Mouse (Mus musculus) kidney, embryonic 16.5 days (tissue): ENCODE measurements around the gene Fam110a. TPM values are rescaled to one million over a fixed set of nuclear protein-coding genes. Genes with fewer than 3 reads are reported as not detected.

ENCODE experiments used
- ATAC-seq: fragments of 200-750 bp; cut with Nextera tagmentation; 2 replicates; pipeline ENCODE4 v1.8.0; 2017; ENCODE audit warnings: moderate TSS enrichment; ENCODE audit not compliant: low FRiP score, low TSS enrichment
- H3K27ac ChIP-seq: fragments of 300-500 bp; sonication (generic); 2 replicates; pipeline ENCODE4 v1.5.1; 2014; ENCODE audit warnings: low read length
- H3K27me3 ChIP-seq: fragments of 300-500 bp; sonication (generic); 2 replicates; pipeline ENCODE4 v1.6.1; 2014; ENCODE audit warnings: low read length, control low read depth, mixed read lengths; ENCODE audit not compliant: insufficient read depth
- H3K36me3 ChIP-seq: fragments of 300-500 bp; sonication (generic); 2 replicates; pipeline ENCODE4 v1.6.1; 2014; ENCODE audit warnings: low read length, control low read depth, mixed read lengths; ENCODE audit not compliant: insufficient read depth
- H3K4me1 ChIP-seq: fragments of 300-500 bp; sonication (generic); 2 replicates; pipeline ENCODE4 v1.6.1; 2014; ENCODE audit warnings: low read length, control low read depth, mixed read lengths; ENCODE audit not compliant: insufficient read depth
- H3K4me2 ChIP-seq: fragments of 300-500 bp; sonication (generic); replicated peaks from 2 replicates; pipeline ENCODE4 v1.6.1; 2014; ENCODE audit warnings: low read depth, low read length
- H3K4me3 ChIP-seq: fragments of 300-500 bp; sonication (generic); 2 replicates; pipeline ENCODE4 v1.5.1; 2014; ENCODE audit warnings: mild to moderate bottlenecking, low read length
- H3K9ac ChIP-seq: fragments of 300-500 bp; sonication (generic); replicated peaks from 2 replicates; pipeline ENCODE4 v1.6.1; 2014; ENCODE audit warnings: low read length
- H3K9me3 ChIP-seq: fragments of 300-500 bp; sonication (generic); 2 replicates; pipeline ENCODE4 v1.6.1; 2016; ENCODE audit warnings: low read length, control low read depth
- WGBS: fragments of 180-500 bp; shearing (Covaris S2); extraction: QIAGEN DNeasy Blood & Tissue Kit; methylation state at CpG from one replicate; pipeline ENCODE4 v1.1.7; 2014; 5-methylcytosine and 5-hydroxymethylcytosine counted together
- polyA plus RNA-seq: library from polyadenylated mRNA; unstranded; fragments of >200 nt; fragmentation: Nextera tagmentation; extraction: Ambion mirVana; gene quantifications from 2 replicates; pipeline ENCODE4 v1.2.1, GENCODE M21; 2015

Fam110a gene
- polyA plus RNA-seq, 1 experiment from 2014 or later: 32.1 TPM

DNA sequence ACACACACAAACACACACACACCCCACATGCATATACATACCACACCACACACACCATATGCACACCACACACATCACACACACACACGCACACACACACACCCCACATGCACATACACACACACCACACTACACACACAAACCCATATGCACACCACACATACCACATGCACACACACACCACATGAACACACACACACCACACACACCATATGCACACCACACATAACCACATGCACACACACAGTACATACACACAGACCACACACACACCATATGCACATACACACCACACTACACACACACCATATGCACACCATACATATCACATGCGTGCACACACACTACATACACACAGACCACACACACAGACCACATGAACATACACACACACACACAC is 32.4 kb downstream of the Fam110a start:
- WGBS: 95% methylated on average over 2 of the region's 2 CpGs
- H3K27me3 ChIP-seq: no peaks in the 10 kb centered on the region
- H3K4me2 ChIP-seq: no peak overlapping the region
- H3K9ac ChIP-seq: no peak overlapping the region
- no peak overlapping the region for H3K27ac ChIP-seq
- no peak overlapping the region for H3K4me3 ChIP-seq
- H3K9me3 ChIP-seq: no peaks in the 10 kb centered on the region
- H3K36me3 ChIP-seq: no peaks in the 10 kb centered on the region
- no peaks in the 10 kb centered on the region for H3K4me1 ChIP-seq
- no peak; the same call in 1 of the 2 replicates for ATAC-seq

DNA sequence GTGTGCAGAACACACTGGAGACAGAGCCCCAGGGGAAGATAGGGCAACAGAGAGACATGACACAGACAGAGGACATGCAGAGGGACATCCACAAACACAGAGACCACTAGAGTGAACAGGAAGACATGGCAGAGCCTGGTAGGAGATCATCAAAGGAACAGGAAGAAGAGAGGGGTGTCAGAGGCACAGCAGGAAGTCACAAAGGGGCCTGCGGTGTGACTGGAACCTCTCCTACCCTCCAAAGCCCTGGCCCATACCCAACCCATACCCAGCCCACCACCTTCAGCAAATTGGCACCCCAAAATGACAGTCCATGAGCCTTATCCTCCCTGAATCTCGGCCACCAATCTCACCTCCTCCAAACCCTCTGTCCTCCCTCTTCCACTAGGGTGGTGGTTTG is 35.9 kb downstream of the Fam110a start:
- 39% methylated on average over 2 of the region's 2 CpGs for WGBS
- ATAC-seq: no peak
- Histone ChIP-seq H3K4me1 (no peaks in the 10 kb centered on the region), H3K27me3 (no peaks in the 10 kb centered on the region), H3K27ac (no peak overlapping the region), H3K4me2 (no peak overlapping the region), H3K9me3 (no peaks in the 10 kb centered on the region), H3K36me3 (no peaks in the 10 kb centered on the region), H3K4me3 (no peak overlapping the region), H3K9ac (no peak overlapping the region)

DNA sequence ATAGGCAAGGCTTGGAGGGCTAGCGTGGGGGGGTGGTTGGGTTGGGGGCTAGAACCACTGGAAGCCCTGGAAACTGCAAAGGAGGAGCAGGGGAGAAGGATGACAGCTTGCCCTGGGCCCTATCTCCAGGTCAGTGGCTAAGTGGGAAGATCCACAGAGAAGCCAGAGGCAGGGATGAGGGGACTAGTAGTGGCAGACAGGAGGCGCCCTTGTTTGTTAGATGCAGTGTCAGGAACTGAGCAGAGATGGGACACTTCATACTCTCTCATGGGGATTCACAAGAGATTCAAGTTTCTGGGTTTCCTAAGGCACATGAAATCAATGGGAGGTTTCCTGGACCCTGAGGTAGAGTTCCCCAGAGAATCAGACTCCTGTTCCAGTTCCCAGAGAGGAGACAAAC is 38.8 kb downstream of the Fam110a start:
- no peaks in the 10 kb centered on the region for H3K36me3 ChIP-seq

DNA sequence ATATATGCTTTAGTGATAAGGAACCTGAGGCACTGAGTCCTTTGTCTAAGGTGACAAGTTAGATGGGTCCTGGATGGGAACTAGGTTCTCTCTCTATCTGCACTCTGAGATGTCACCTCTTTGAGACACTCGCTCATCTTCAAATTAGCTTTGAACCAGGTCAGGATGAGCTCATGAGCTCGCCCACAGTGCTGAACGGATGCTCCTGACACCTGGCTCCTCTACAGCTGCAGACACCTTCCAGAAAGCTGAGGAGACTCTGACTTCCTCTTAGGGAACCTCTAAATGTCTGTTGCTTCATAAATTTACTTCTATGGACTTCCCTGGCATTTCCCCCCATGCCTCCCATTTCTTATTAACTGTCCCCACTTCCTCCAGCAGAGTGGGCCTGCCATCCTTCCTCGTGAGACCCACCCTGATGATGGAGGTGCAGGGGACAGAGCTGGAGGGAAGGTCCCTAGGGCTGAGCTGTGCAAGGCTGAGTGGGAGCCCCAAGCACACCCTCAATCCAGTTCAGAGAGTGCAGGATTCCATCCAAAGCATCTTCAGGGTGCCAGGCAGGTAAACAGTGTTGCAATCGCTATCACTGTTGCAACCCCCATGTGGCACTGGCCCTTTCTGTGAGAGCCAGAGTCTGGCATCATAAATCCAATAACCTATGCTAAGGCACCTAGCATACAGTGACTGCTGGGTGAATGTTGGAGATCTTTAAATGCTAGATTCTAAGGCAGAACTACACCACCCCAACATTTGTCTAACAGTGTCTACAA is 40.2 kb downstream of the Fam110a start:
- H3K4me1 ChIP-seq: peaks cover 4% of the 10 kb centered on the region; the same call in 1 of the 2 replicates
- no peak for ATAC-seq
- H3K9ac ChIP-seq: no peak overlapping the region
- H3K36me3 ChIP-seq: no peaks in the 10 kb centered on the region
- H3K9me3 ChIP-seq: no peaks in the 10 kb centered on the region
- no peak overlapping the region for H3K4me2 ChIP-seq
- H3K27me3 ChIP-seq: no peaks in the 10 kb centered on the region; the same call in 1 of the 2 replicates
- no peak overlapping the region for H3K27ac ChIP-seq
- no peak overlapping the region for H3K4me3 ChIP-seq
- 80% methylated on average over 5 of the region's 5 CpGs for WGBS

More for the DNA sequence above, 38.8 kb downstream of the Fam110a start:
- no peak for ATAC-seq
- H3K4me2 ChIP-seq: no peak overlapping the region
- 48% methylated on average over 2 of the region's 2 CpGs for WGBS
- H3K27me3 ChIP-seq: no peaks in the 10 kb centered on the region; the same call in 1 of the 2 replicates
- H3K27ac ChIP-seq: no peak overlapping the region
- peaks cover 4% of the 10 kb centered on the region; the same call in 1 of the 2 replicates for H3K4me1 ChIP-seq
- H3K4me3 ChIP-seq: no peak overlapping the region
- H3K9ac ChIP-seq: no peak overlapping the region
- H3K9me3 ChIP-seq: no peaks in the 10 kb centered on the region

DNA sequence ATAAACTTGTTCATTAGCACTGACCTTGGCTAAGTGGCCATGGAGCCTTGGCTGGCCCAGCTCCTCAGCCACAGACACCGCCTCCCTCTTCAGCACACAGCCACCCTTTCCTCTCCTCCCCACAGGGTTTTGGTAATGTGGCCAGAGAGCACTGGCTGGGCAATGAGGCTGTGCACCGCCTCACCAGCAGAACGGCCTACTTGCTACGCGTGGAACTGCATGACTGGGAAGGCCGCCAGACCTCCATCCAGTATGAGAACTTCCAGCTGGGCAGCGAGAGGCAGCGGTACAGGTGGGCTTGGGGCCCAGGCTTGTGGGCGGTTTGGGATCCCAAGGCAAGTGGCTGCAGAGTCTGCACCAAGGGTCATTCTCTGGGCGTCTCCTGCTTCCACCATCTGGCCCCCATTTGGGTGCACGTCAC is 41.2 kb downstream of the Fam110a start:
- H3K9me3 ChIP-seq: no peaks in the 10 kb centered on the region
- H3K4me1 ChIP-seq: peaks cover 4% of the 10 kb centered on the region; the same call in 1 of the 2 replicates
- no peaks in the 10 kb centered on the region; the same call in 1 of the 2 replicates for H3K27me3 ChIP-seq
- H3K36me3 ChIP-seq: no peaks in the 10 kb centered on the region
- 48% methylated on average over 11 of the region's 11 CpGs for WGBS
- H3K4me2 ChIP-seq: no peak overlapping the region
- no peak overlapping the region for H3K4me3 ChIP-seq
- peak; percentile 58 for ATAC-seq
- H3K9ac ChIP-seq: no peak overlapping the region
- H3K27ac ChIP-seq: no peak overlapping the region

DNA sequence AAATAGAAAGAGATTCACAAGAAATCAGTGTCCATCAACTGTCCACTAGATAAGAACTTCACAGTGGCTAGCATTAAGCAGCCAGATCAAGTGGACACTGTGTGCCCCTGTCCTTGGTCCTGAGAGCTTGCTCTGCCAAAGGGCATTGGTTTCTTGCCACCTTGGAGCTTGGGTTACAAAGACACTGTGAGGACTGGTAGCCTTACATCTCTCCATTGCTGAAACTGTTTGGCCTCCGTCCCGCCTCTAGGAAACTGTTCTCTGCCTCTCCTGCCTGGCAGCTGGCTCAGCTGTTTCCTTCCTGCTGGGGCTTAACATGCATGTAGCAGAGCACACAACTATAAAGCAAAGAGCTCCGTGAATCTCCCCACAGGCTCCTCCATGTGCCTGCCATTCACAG is 42.1 kb downstream of the Fam110a start:
- WGBS: 44% methylated on average over 3 of the region's 3 CpGs
- peaks cover 4% of the 10 kb centered on the region; the same call in 1 of the 2 replicates for H3K4me1 ChIP-seq
- H3K27me3 ChIP-seq: no peaks in the 10 kb centered on the region; the same call in 1 of the 2 replicates
- no peak for ATAC-seq
- H3K9ac ChIP-seq: no peak overlapping the region
- H3K4me2 ChIP-seq: no peak overlapping the region
- no peak overlapping the region for H3K27ac ChIP-seq
- no peaks in the 10 kb centered on the region for H3K36me3 ChIP-seq
- no peaks in the 10 kb centered on the region for H3K9me3 ChIP-seq
- no peak overlapping the region for H3K4me3 ChIP-seq

DNA sequence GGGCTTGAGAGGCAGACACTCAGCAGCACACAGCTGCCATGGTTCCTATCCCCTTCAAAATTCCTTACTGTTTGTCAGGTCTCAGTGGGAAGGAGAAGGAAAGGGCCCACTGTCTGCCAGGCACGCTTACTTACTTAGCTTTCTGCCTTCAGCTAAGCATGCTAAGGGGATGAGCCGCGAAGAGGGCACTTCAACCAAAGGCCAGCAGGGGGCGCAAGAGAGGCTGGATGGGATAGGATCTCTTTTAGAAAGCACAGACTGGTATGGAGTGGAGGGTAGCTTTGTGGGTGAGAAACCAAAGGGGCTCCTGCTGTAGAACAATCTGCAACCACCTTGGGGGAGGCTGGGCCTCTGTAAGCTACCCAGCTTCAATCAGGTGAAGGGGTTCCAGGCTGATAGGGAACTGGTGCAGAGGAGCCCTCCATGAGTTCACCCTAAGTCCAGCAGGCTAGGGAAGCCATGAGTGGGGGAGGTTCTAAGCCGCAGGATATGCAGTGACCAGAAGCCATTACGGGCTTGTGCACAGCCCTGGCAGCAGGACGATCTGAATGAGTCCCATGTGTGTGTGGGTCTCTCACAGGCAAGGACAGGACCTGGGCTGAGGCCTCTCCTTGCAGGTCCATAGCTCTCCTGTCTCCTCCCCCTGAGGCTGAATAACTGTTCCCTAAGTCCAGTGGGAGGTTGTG is 49.5 kb downstream of the Fam110a start:
- Histone ChIP-seq H3K4me1 (no peaks in the 10 kb centered on the region), H3K36me3 (no peaks in the 10 kb centered on the region), H3K9ac (no peak overlapping the region), H3K9me3 (no peaks in the 10 kb centered on the region), H3K27me3 (no peaks in the 10 kb centered on the region), H3K4me2 (no peak overlapping the region), H3K27ac (no peak overlapping the region), H3K4me3 (no peak overlapping the region)
- WGBS: 38% methylated on average over 7 of the region's 7 CpGs
- peak; percentile 33 for ATAC-seq

DNA sequence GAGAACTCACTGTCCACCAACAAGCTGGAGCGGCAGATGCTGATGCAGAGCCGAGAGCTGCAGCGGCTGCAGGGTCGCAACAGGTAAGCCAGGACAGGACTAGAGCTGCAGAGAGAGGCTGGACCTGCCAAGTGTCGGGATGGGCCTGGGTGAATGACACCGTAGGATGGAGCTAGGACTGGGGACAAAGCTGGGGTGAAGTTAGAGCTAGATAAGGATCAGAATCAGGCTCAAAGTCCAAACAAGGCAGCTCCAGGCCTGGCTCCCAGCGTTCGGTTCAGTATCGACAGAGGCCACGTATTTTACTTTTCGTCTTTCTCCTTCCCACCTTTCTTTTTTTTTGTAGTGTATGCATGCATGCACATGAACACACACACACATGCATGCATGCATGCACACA is 52.9 kb downstream of the Fam110a start:
- H3K36me3 ChIP-seq: no peaks in the 10 kb centered on the region
- H3K4me2 ChIP-seq: no peak overlapping the region
- no peak overlapping the region for H3K27ac ChIP-seq
- WGBS: 88% methylated on average over 11 of the region's 11 CpGs
- H3K9ac ChIP-seq: no peak overlapping the region
- H3K27me3 ChIP-seq: no peaks in the 10 kb centered on the region
- ATAC-seq: no peak
- H3K4me3 ChIP-seq: no peak overlapping the region
- H3K4me1 ChIP-seq: no peaks in the 10 kb centered on the region; the same call in 1 of the 2 replicates
- H3K9me3 ChIP-seq: no peaks in the 10 kb centered on the region

DNA sequence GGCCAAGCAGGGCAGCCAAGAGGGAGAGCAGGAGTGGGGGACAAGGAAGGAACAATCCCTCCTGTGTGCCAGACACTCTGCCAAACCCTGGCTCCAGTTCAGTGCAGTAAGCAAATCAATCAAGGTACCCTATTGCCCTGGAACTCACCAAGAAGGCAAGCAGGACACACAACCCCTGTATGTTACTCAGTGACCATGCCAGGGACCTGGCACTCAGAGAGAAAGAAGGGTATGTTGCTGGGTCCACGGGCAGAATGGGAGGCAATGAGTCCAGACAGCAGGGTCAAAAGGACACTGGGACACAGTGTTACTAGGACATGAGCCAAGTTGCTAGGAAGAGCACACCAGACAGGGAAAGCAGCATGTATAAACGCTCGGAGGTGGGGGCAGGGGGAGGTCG is 54.3 kb downstream of the Fam110a start:
- H3K4me1 ChIP-seq: peaks cover 6% of the 10 kb centered on the region; the same call in 1 of the 2 replicates
- no peaks in the 10 kb centered on the region for H3K9me3 ChIP-seq
- H3K27me3 ChIP-seq: no peaks in the 10 kb centered on the region
- no peak overlapping the region for H3K27ac ChIP-seq
- H3K36me3 ChIP-seq: no peaks in the 10 kb centered on the region
- 53% methylated on average over 4 of the region's 4 CpGs for WGBS
- H3K4me3 ChIP-seq: no peak overlapping the region
- no peak overlapping the region for H3K9ac ChIP-seq
- ATAC-seq: no peak
- no peak overlapping the region for H3K4me2 ChIP-seq

DNA sequence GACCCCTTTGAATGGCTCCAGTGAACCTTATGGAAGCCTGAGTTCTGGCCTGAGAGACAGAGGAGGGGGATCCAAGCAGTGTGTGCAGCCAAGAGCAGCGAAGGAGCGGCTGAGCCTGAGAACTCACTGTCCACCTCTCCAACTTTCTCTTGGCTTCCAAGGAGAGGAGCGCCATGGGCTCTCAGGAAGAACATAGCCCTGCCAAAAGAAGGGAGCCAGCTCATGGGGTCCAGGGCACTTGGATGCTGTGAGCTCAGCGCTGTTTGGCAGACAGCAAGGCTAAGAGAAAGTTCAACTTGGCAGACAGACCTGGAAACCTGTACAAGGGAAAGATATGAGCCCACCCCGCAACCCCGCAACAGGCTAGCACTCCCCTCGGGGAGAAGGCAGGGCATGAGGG is 55.7 kb downstream of the Fam110a start:
- H3K27me3 ChIP-seq: no peaks in the 10 kb centered on the region
- no peak for ATAC-seq
- no peak overlapping the region for H3K9ac ChIP-seq
- 79% methylated on average over 7 of the region's 7 CpGs for WGBS
- peaks cover 6% of the 10 kb centered on the region; the same call in 1 of the 2 replicates for H3K4me1 ChIP-seq
- H3K27ac ChIP-seq: no peak overlapping the region
- no peaks in the 10 kb centered on the region for H3K9me3 ChIP-seq
- H3K36me3 ChIP-seq: no peaks in the 10 kb centered on the region
- H3K4me2 ChIP-seq: no peak overlapping the region
- H3K4me3 ChIP-seq: no peak overlapping the region
